Mouse (Mus musculus): Measurements from ENCODE around the gene Tmem243. TPM values are rescaled to one million over a fixed set of nuclear protein-coding genes. Genes with fewer than 3 reads are reported as not detected.

Gene Tmem243
- total and polyA plus RNA-seq, 3 experiments = 3.5 to 14.9 TPM; not detected in 1

- peak overlapping the region; percentile 72 for H3K9ac ChIP-seq (ENCODE audit: control insufficient read depth, low read depth, low read length, poor library complexity, severe bottlenecking)
- peak; percentile 54 for DNase-seq (ENCODE audit: low read depth, low spot score)
- H3K9me3 ChIP-seq (replicated peaks; ENCODE audit: insufficient read depth, low read length) = no peaks in the 10 kb centered on the region
- H3K27me3 ChIP-seq (ENCODE audit: control insufficient read depth in 1 of 2, insufficient read depth in 2 of 2, low read length in 2 of 2) = no peaks in the 10 kb centered on the region
- H3K36me3 ChIP-seq (ENCODE audit: control insufficient read depth in 1 of 2, insufficient read depth in 2 of 2, low read length in 2 of 2) = peaks cover 0 to 2% of the 10 kb centered on the region in 2 experiments; a peak in 1 of 4 replicates
- peak overlapping the region; percentile 54 to 81 for H3K4me3 ChIP-seq (ENCODE audit: control insufficient read depth in 1 of 2, insufficient read depth in 1 of 2, low read depth in 2 of 2, low read length in 2 of 2)
- peaks cover 0 to 4% of the 10 kb centered on the region in 2 experiments; a peak in 2 of 4 replicates for H3K4me1 ChIP-seq (ENCODE audit: control insufficient read depth in 1 of 2, insufficient read depth in 2 of 2, low read length in 2 of 2)
- no peaks in the 10 kb centered on the region; the same call in 1 of the 2 replicates for H3K79me2 ChIP-seq (ENCODE audit: control insufficient read depth, insufficient read depth, low read length, poor library complexity)
- no peak overlapping the region for H3K27ac ChIP-seq (ENCODE audit: control insufficient read depth, low read depth, low read length)
- TF ChIP-seq POLR2AphosphoS5 (IDR thresholded peaks at IDR 0.05; ENCODE audit: borderline replicate concordance, low read depth, low read length) (no peak), TCF12 (IDR thresholded peaks at IDR 0.05; ENCODE audit: low read depth, low read length) (no peak)
Measured at GRCm38 (mm10) chr5:9100849-9101801, 657 bp downstream of the Tmem243 start.

- no peaks in the 10 kb centered on the region; the same call in 1 of the 2 replicates for H3K79me2 ChIP-seq (ENCODE audit: control insufficient read depth, insufficient read depth, low read length, poor library complexity)
- no peaks in the 10 kb centered on the region for H3K9me3 ChIP-seq (replicated peaks; ENCODE audit: insufficient read depth, low read length)
- H3K4me1 ChIP-seq (ENCODE audit: control insufficient read depth in 1 of 2, insufficient read depth in 2 of 2, low read length in 2 of 2) = peaks cover 0 to 4% of the 10 kb centered on the region in 2 experiments; a peak in 2 of 4 replicates
- H3K9ac ChIP-seq (ENCODE audit: control insufficient read depth, low read depth, low read length, poor library complexity, severe bottlenecking) = no peak overlapping the region
- H3K4me3 ChIP-seq (ENCODE audit: control insufficient read depth in 1 of 2, insufficient read depth in 1 of 2, low read depth in 2 of 2, low read length in 2 of 2) = no peak overlapping the region
- peaks cover 0 to 2% of the 10 kb centered on the region in 2 experiments; a peak in 1 of 4 replicates for H3K36me3 ChIP-seq (ENCODE audit: control insufficient read depth in 1 of 2, insufficient read depth in 2 of 2, low read length in 2 of 2)
- H3K27ac ChIP-seq (ENCODE audit: control insufficient read depth, low read depth, low read length) = no peak overlapping the region
- no peaks in the 10 kb centered on the region for H3K27me3 ChIP-seq (ENCODE audit: control insufficient read depth in 1 of 2, insufficient read depth in 2 of 2, low read length in 2 of 2)
- TF ChIP-seq MYB (IDR thresholded peaks at IDR 0.05; ENCODE audit: low read depth, low read length) (no peak), MAZ (IDR thresholded peaks at IDR 0.05; ENCODE audit: low read depth, low read length) (no peak), NELFE (IDR thresholded peaks at IDR 0.05; ENCODE audit: low read depth, low read length) (no peak), GATA1 (IDR thresholded peaks at IDR 0.05; ENCODE audit: low read depth, low read length) (no peak), USF1 (IDR thresholded peaks at IDR 0.05; ENCODE audit: low read depth, low read length) (no peak), ZC3H11A (IDR thresholded peaks at IDR 0.05; ENCODE audit: low read depth, low read length) (no peak), SMC3 (IDR thresholded peaks at IDR 0.05; ENCODE audit: low read depth, low read length) (no peak), MYC (IDR thresholded peaks at IDR 0.05; ENCODE audit: low read depth, low read length) (no peak), RAD21 (IDR thresholded peaks at IDR 0.05; ENCODE audit: low read depth, low read length) (no peak), POLR2AphosphoS2 (IDR thresholded peaks at IDR 0.05; ENCODE audit: low read length) (no peak), BHLHE40 (IDR thresholded peaks at IDR 0.05; ENCODE audit: borderline replicate concordance, low read depth, low read length) (no peak), MXI1 (IDR thresholded peaks at IDR 0.05; ENCODE audit: low read depth, low read length) (no peak), CHD2 (IDR thresholded peaks at IDR 0.05; ENCODE audit: low read length) (no peak), USF2 (IDR thresholded peaks at IDR 0.05; ENCODE audit: borderline replicate concordance in 1 of 2, insufficient read depth in 1 of 2, low read depth in 1 of 2, low read length in 2 of 2) (no peak), EP300 (IDR thresholded peaks at IDR 0.05; ENCODE audit: low read depth in 1 of 2, low read length in 2 of 2) (no peak), MEF2A (IDR thresholded peaks at IDR 0.05; ENCODE audit: extremely low read depth, insufficient replicate concordance, low read depth, low read length, poor library complexity, severe bottlenecking) (no peak), HCFC1 (IDR thresholded peaks at IDR 0.05; ENCODE audit: low read depth, low read length) (no peak), CHD1 (IDR thresholded peaks at IDR 0.05; ENCODE audit: low read depth, low read length) (no peak)
- no peak for DNase-seq (ENCODE audit: low read depth, low spot score)
Measured at GRCm38 (mm10) chr5:9102696-9103095, 2.2 kb downstream of the Tmem243 start.
